Mouse (Mus musculus) right cerebral cortex, adult 18-20 months (tissue): ENCODE results near the gene Pkdcc.

Experiments
- DNase-seq: peaks from one replicate; pipeline ENCODE4 v3.0.0; 2022; ENCODE audit warnings: mixed read lengths

Gene Pkdcc

DNA sequence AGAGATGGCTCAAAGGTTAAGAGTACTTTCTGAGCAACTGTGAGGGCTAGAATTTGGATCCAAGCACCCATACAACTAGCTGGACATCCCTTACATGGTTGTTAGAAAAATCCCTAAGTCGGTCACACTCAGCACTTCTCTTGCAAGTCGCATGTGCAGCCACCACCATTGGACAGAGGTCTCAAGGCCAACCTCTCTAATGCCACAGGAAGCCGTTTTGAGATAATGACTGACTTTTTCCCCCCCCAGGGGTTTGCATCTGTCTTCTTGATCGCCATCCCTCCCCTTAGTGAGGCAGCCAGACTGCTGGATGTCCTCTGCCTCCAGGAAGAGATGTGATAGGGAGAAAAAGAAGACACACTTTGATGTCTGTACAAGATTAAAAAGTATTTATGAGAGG is 32.1 kb downstream of the Pkdcc start:
- DNase-seq: no peak

DNA sequence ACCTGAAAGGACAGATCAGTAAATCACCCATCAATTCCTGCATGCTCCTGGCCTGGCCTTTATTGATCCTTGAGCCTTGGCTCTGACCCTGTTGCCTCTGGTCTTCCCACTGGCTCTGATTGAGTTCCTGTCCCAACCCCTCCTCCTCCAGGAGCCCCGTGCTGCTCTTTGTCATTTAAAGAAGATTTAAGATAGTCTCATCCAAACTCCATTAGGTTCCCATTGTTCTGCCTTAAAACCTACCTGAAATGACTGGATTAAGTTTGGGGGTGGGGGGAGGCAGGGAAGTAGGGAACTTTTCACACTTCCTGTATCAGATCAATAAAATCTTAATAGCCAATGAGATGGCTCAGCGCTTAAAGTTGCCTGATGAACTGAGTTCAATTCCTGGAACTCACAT is 33.4 kb downstream of the Pkdcc start:
- DNase-seq: no peak

- DNase-seq: no peak
Observed at GRCm38 (mm10) chr17:83250903-83251526, 35.9 kb downstream of the Pkdcc start.

DNA sequence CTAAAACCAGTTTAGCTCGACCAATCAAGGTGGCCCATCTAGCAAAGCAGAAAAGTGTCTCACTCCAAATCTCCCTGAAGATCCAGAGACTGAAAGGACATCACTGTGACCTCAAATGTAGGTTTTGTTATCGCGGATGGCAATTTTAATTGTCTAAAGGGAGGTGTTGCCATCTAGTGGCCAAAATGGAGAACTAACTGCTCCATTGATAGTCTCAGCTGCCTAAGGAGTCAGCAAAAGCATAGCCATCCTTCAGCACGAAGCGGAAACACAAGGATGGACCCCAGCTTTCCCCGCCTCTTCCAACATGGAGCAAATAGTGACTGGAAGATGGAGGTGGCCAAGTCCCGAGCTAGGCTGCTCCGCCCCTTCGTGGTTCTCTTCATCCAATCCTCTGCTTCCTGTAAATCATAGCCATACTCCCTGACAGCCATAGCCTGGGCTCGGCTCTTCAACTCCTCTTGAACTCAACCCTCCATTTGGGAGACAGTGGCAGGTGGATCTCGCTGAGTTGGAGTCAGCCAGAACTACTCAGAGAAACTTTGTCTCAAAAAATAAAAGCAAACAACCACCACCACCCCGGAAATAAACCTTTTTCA is 38.1 kb downstream of the Pkdcc start:
- DNase-seq: peak; percentile 49

DNA sequence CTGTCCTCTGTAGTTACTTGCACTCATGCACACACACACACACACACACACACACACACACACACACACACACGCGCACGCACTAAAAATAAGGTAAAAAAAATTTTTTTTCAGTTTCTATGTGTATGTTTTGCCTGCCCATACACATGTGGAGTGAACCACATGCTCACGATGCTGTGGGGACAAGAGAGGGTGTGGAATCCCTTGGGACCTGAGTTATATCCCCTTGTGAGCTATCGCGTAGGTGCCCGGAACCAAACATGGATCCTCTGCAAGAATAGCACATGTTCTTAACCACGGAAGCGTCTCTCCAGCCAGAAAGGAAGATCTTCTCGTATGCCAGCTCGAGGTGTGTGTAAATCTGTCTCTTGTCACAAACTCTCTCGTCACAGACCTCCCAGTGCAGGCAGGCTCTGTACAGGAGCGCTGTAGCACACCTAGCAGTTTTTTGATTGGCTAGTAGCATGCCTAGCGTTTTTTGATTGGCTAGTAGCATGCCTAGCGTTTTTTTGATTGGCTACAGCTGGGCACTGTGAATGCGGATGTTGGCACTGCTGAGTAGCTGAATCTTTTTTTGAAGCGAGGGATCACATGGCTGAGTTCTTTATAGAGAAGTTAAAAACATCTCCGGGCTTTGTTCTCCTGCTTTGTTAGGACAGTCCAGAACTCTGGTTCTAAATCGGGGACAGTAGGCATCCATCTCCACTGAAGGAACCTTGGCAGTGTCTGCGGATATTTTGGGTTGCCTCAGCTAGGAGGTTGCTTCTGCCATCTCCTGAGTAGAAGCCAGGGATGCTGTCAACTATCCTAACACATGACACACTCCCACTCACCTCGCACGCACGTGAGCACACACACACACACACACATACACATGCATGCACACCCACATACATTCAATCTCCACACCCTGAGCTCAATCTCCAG is 52.4 kb downstream of the Pkdcc start:
- DNase-seq: peak; percentile 90

GRCm38 (mm10) chr17:83271509-83271908 is 56.4 kb downstream of the Pkdcc start:
- DNase-seq: peak; percentile 74

DNA sequence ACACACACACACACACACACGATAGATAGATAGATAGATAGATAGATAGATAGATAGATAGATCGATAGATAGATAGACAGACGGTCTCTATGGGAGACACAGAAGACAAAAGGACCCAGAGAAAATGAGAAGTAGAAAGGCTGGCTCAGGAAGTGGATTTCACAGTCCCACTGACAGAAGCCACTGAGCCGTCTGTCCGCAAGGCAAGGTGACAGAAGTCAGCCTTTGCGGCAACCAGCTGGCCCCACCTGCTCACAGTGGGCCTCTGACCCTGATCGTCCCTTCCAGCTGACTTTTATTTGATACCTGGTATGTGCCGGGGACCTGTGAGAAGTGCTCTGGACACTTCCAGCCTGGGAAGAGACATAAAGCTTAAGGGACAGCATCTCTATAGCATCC is 57.5 kb downstream of the Pkdcc start:
- no peak for DNase-seq

GRCm38 (mm10) chr17:83273636-83274035 is 58.5 kb downstream of the Pkdcc start:
- DNase-seq: no peak

GRCm38 (mm10) chr17:83274101-83274500 is 59.0 kb downstream of the Pkdcc start:
- DNase-seq: no peak
